Mouse (Mus musculus) MEL (cell line): ENCODE measurements around the gene Tent4a.

Experiments
- CTCF ChIP-seq, 3 experiments: IDR thresholded peaks in 2 of 3; conservative IDR thresholded peaks in 1 of 3; 2 replicates each; pipeline ENCODE4 v1.5.1; 2011 to 2012; ENCODE audit warnings: low read length in 3 of 3, low read depth in 2 of 3, mild to moderate bottlenecking in 2 of 3, improper control_type of control experiment in 1 of 3, inconsistent platforms in 1 of 3, mixed read lengths in 1 of 3, moderate library complexity in 1 of 3; ENCODE audit not compliant: control insufficient read depth in 1 of 3, insufficient read depth in 1 of 3, poor library complexity in 1 of 3, severe bottlenecking in 1 of 3
- MYC ChIP-seq: IDR thresholded peaks from 2 replicates; pipeline ENCODE4 v1.6.1; 2011; ENCODE audit warnings: low read depth, mild to moderate bottlenecking, low read length, improper control_type of control experiment, moderate library complexity
- POLR2A ChIP-seq, 2 experiments: IDR thresholded peaks; 2 replicates each; pipeline ENCODE4 v1.6.1; 2011 to 2012; ENCODE audit warnings: low read length in 2 of 2, mild to moderate bottlenecking in 2 of 2, control low read depth in 1 of 2, improper control_type of control experiment in 1 of 2, low read depth in 1 of 2, moderate library complexity in 1 of 2; ENCODE audit not compliant: control insufficient read depth in 1 of 2, insufficient read depth in 1 of 2, poor library complexity in 1 of 2
- TCF12 ChIP-seq: IDR thresholded peaks from 2 replicates; pipeline ENCODE4 v1.6.1; 2014; ENCODE audit warnings: low read depth, mild to moderate bottlenecking, inconsistent platforms, low read length, improper control_type of control experiment, moderate library complexity
- USF2 ChIP-seq, 2 experiments: IDR thresholded peaks; 2 replicates each; pipeline ENCODE4 v1.6.1; 2011 to 2012; ENCODE audit warnings: improper control_type of control experiment in 2 of 2, low read length in 2 of 2, borderline replicate concordance in 1 of 2, inconsistent platforms in 1 of 2, low read depth in 1 of 2, mild to moderate bottlenecking in 1 of 2; ENCODE audit not compliant: insufficient read depth in 1 of 2

GRCm38 (mm10) chr13:69482751-69483150 is 51.7 kb downstream of the Tent4a start:
- no peak for TF ChIP-seq TCF12
- no peak for TF ChIP-seq MYC
- no peak for TF ChIP-seq CTCF (IDR thresholded peaks at IDR 0.05 in 2 of 3, conservative IDR thresholded peaks at IDR 0.05 in 1 of 3; ENCODE audit: control insufficient read depth in 1 of 3, insufficient read depth in 1 of 3, low read depth in 2 of 3, low read length in 3 of 3, poor library complexity in 1 of 3, severe bottlenecking in 1 of 3)
- TF ChIP-seq USF2 (IDR thresholded peaks at IDR 0.05; ENCODE audit: borderline replicate concordance in 1 of 2, insufficient read depth in 1 of 2, low read depth in 1 of 2, low read length in 2 of 2), result no peak
- no peak for TF ChIP-seq POLR2A (IDR thresholded peaks at IDR 0.05; ENCODE audit: control insufficient read depth in 1 of 2, insufficient read depth in 1 of 2, low read depth in 1 of 2, low read length in 2 of 2, poor library complexity in 1 of 2)
